Mouse (Mus musculus) embryonic facial prominence, embryonic 14.5 days (tissue): ENCODE results near the gene Lancl1. TPM values are rescaled to one million over a fixed set of nuclear protein-coding genes. Genes with fewer than 3 reads are reported as not detected.

Experiments used
- ATAC-seq: fragments of 200-750 bp; cut with Nextera tagmentation; 2 replicates; pipeline ENCODE4 v1.8.0; 2017; ENCODE audit warnings: low read depth, moderate number of reproducible peaks, moderate TSS enrichment
- DNase-seq: peaks from one replicate; pipeline ENCODE4 v3.0.0-alpha.2; 2015; ENCODE audit warnings: low spot score
- H3K27ac ChIP-seq: fragments of 300-500 bp; sonication (generic); replicated peaks from 2 replicates; pipeline ENCODE4 v1.5.1; 2014; ENCODE audit warnings: low read depth, mild to moderate bottlenecking, low read length, moderate library complexity
- H3K27me3 ChIP-seq: fragments of 300-500 bp; sonication (generic); replicated peaks from 2 replicates; pipeline ENCODE4 v1.6.1; 2014; ENCODE audit warnings: low read length; ENCODE audit not compliant: control insufficient read depth, insufficient read depth
- H3K36me3 ChIP-seq: fragments of 300-500 bp; sonication (generic); 2 replicates; pipeline ENCODE4 v1.6.1; 2014; ENCODE audit warnings: low read length, mixed read lengths; ENCODE audit not compliant: control insufficient read depth, insufficient read depth
- H3K4me1 ChIP-seq: fragments of 300-500 bp; sonication (generic); 2 replicates; pipeline ENCODE4 v1.6.1; 2014; ENCODE audit warnings: antibody characterized with exemption, low read length; ENCODE audit not compliant: control insufficient read depth, insufficient read depth
- H3K4me2 ChIP-seq: fragments of 300-500 bp; sonication (generic); 2 replicates; pipeline ENCODE4 v1.6.1; 2014; ENCODE audit warnings: low read depth, mild to moderate bottlenecking, low read length, moderate library complexity, mixed read lengths
- H3K4me3 ChIP-seq: fragments of 300-500 bp; sonication (generic); 2 replicates; pipeline ENCODE4 v1.5.1; 2014; ENCODE audit warnings: low read depth, mild to moderate bottlenecking, low read length
- H3K9ac ChIP-seq: fragments of 300-500 bp; sonication (generic); 2 replicates; pipeline ENCODE4 v1.6.1; 2014; ENCODE audit warnings: low read depth, mild to moderate bottlenecking, low read length, moderate library complexity, mixed read lengths
- H3K9me3 ChIP-seq: fragments of 300-500 bp; sonication (generic); 2 replicates; pipeline ENCODE4 v1.6.1; 2016; ENCODE audit warnings: low read length; ENCODE audit not compliant: control insufficient read depth
- WGBS: fragments of 180-500 bp; shearing (Covaris S2); extraction: QIAGEN DNeasy Blood & Tissue Kit; methylation state at CpG from one replicate; pipeline ENCODE4 v1.1.7; 2014; 5-methylcytosine and 5-hydroxymethylcytosine counted together
- polyA plus RNA-seq: library from polyadenylated mRNA; unstranded; fragments of >200 nt; fragmentation: Nextera tagmentation; extraction: Ambion mirVana; gene quantifications from 2 replicates; pipeline ENCODE4 v1.2.1, GENCODE M21; 2014

The Lancl1 gene
- polyA plus RNA-seq, 1 experiment from 2014 or later, result 112 TPM

GRCm38 (mm10) chr1:66980129-66980528 lies 58.5 kb downstream of the Lancl1 start:
- Histone ChIP-seq H3K4me2 (no peak overlapping the region), H3K4me1 (peaks cover 2% of the 10 kb centered on the region), H3K9ac (no peak overlapping the region), H3K36me3 (no peaks in the 10 kb centered on the region), H3K4me3 (no peak overlapping the region), H3K27me3 (no peaks in the 10 kb centered on the region), H3K9me3 (no peaks in the 10 kb centered on the region), H3K27ac (no peak overlapping the region)
- 90% methylated on average over 1 of the region's 1 CpGs for WGBS
- DNase-seq (no peak), ATAC-seq (no peak)

DNA sequence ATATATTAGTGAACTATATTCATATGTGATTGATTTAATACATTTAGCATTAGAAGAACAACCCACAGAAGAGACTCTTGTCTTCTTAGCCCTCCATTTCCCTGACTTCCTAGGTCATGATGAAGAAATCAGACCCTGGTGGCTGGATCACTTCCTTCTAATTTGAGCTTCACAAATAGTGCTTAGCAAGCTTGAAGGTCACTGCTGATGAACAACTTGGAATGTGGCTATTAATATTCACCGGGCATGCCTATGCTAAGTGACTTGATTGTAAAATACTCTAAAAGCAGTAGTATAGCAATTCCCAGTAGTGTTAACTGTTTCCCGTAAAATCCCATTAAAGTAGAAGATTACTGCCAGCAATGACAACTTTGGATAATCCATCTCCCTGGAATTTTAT lies 63.2 kb downstream of the Lancl1 start:
- Histone ChIP-seq H3K9me3 (no peaks in the 10 kb centered on the region), H3K4me3 (no peak overlapping the region), H3K27ac (no peak overlapping the region), H3K4me1 (no peaks in the 10 kb centered on the region), H3K9ac (no peak overlapping the region), H3K4me2 (no peak overlapping the region), H3K27me3 (no peaks in the 10 kb centered on the region), H3K36me3 (no peaks in the 10 kb centered on the region)
- ATAC-seq (no peak), DNase-seq (no peak)
- WGBS, result 74% methylated on average over 2 of the region's 2 CpGs

GRCm38 (mm10) chr1:66964857-66965256 lies 73.8 kb downstream of the Lancl1 start:
- Histone ChIP-seq H3K36me3 (no peaks in the 10 kb centered on the region), H3K27me3 (no peaks in the 10 kb centered on the region), H3K9me3 (no peaks in the 10 kb centered on the region), H3K27ac (no peak overlapping the region), H3K4me1 (no peaks in the 10 kb centered on the region), H3K4me2 (no peak overlapping the region), H3K4me3 (no peak overlapping the region), H3K9ac (no peak overlapping the region)
- 69% methylated on average over 4 of the region's 4 CpGs for WGBS
- ATAC-seq (no peak), DNase-seq (peak; percentile 22)

GRCm38 (mm10) chr1:66960536-66961243 lies 78.0 kb downstream of the Lancl1 start:
- H3K27ac ChIP-seq, result no peak overlapping the region
- no peaks in the 10 kb centered on the region for H3K36me3 ChIP-seq
- H3K27me3 ChIP-seq, result no peaks in the 10 kb centered on the region
- no peak for ATAC-seq
- peak; percentile 14 for DNase-seq
- peaks cover 5% of the 10 kb centered on the region for H3K9me3 ChIP-seq
- no peak overlapping the region for H3K4me2 ChIP-seq
- no peak overlapping the region for H3K9ac ChIP-seq
- no peak overlapping the region for H3K4me3 ChIP-seq
- no peaks in the 10 kb centered on the region for H3K4me1 ChIP-seq
- WGBS, result 50% methylated on average over 8 of the region's 8 CpGs

DNA sequence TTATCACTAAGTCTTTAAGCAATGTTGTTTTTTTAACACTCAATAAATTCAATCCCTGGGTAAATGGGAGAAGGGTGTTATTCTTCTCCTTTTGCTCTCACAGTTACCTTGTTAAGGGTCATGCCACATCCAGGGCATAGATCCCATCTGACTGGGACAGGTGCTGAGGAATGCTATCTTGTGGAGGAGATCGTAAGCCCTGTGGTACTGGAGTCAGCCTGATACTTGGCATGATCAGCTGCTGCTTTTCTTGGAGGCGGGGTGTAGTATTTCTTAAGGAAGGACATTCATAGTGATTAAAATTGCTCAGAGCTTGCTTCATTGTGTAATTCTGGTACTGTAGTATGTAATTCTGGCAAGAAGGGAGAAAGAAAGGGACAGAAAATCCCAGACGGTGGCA lies 81.3 kb downstream of the Lancl1 start:
- H3K4me3 ChIP-seq, result no peak overlapping the region
- DNase-seq, result no peak
- no peaks in the 10 kb centered on the region for H3K36me3 ChIP-seq
- H3K4me1 ChIP-seq, result no peaks in the 10 kb centered on the region
- no peak overlapping the region for H3K9ac ChIP-seq
- H3K27ac ChIP-seq, result no peak overlapping the region
- no peak overlapping the region for H3K4me2 ChIP-seq
- peaks cover 8% of the 10 kb centered on the region for H3K9me3 ChIP-seq
- 84% methylated on average over 3 of the region's 3 CpGs for WGBS
- no peaks in the 10 kb centered on the region for H3K27me3 ChIP-seq
- no peak for ATAC-seq

GRCm38 (mm10) chr1:66951086-66951485 lies 87.6 kb downstream of the Lancl1 start:
- WGBS, result 67% methylated on average over 3 of the region's 3 CpGs
- no peak for ATAC-seq

More at GRCm38 (mm10) chr1:66951086-66951485, 87.6 kb downstream of the Lancl1 start:
- Histone ChIP-seq H3K27me3 (no peaks in the 10 kb centered on the region), H3K9ac (no peak overlapping the region), H3K9me3 (peaks cover 7% of the 10 kb centered on the region), H3K4me3 (no peak overlapping the region), H3K4me2 (no peak overlapping the region), H3K4me1 (no peaks in the 10 kb centered on the region), H3K27ac (no peak overlapping the region), H3K36me3 (no peaks in the 10 kb centered on the region)
- peak; percentile 46 for DNase-seq

Other genes starting within 250 kb of the Lancl1 start
- gene Kansl1l, start 221.3 kb downstream of the Lancl1 start, polyA plus RNA-seq, result 14.4 and 16.1 TPM in 2 replicates
- 108 and 128 TPM in 2 replicates for gene Acadl, start 175.6 kb downstream of the Lancl1 start, polyA plus RNA-seq
- 1,165 and 1,732 TPM in 2 replicates for gene Myl1, start 93.5 kb downstream of the Lancl1 start, polyA plus RNA-seq
- 0.16 and 0.28 TPM in 2 replicates for gene Cps1, start 84.2 kb upstream of the Lancl1 start, polyA plus RNA-seq